Mouse (Mus musculus): ENCODE measurements at regions not wholly inside any gene's neighbourhood (a gene's known extent, or its start where the extent isn't known, plus 50 kb on each side); places are given as distances from the start of the nearest gene placed in this dataset.

DNA sequence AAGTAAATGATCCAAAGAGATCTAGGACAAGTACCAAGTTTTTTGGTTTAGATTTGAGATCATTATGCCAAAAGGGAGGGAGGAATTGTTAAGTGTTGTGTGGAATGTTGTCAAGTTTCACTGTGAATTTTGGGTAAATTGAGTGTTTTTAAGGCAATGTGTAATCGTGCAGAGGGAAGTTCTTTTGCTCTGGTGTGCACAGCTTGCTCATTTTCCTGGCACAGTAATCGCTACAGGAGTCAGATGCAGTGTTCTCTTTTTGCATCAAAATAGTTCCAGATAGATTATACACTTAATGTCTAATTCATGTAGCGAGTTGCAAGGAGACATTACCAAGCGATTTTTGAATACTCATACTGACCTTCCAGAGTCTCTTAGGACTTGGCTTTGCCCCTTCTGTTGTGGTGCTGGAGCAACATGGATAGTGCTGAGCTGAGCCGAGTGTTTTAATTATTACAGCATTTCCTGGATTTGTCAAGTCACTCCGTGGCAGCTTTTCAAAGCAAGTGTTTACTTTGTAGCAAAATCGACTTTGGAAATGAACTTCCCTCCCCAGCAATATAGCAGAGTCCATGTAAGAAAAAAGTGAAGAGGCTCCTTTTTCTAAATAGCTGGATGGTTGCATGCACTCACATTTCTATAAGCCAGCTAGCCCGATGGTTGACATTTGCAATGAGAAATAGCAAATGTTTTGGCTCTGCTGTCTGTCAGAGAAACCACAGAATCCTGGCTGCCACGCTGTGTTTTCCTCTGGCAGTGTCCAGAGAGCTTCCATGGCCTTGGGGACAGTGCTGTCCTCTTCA is 66.6 kb downstream of the 4930426L09Rik start:
- DNase-seq (peak; percentile 60), ATAC-seq (peak; percentile 61)
- 29% methylated on average over 9 of the region's 9 CpGs for WGBS
- Histone ChIP-seq H3K27ac (ENCODE audit: low read depth, low read length) (no peak overlapping the region), H3K36me3 (ENCODE audit: insufficient read depth) (no peaks in the 10 kb centered on the region), H3K4me2 (ENCODE audit: low read depth) (0 out of 2 replicates have a peak overlapping the region, but pooled peaks have one; percentile 9), H3K9me3 (ENCODE audit: low read length) (no peaks in the 10 kb centered on the region), H3K4me3 (ENCODE audit: low read depth, low read length) (no peak overlapping the region), H3K4me1 (ENCODE audit: insufficient read depth) (no peaks in the 10 kb centered on the region), H3K27me3 (ENCODE audit: insufficient read depth, low read length) (no peaks in the 10 kb centered on the region), H3K9ac (no peak overlapping the region)
- TF ChIP-seq CTCF (IDR thresholded peaks at IDR 0.05; ENCODE audit: low read depth), result no peak

DNA sequence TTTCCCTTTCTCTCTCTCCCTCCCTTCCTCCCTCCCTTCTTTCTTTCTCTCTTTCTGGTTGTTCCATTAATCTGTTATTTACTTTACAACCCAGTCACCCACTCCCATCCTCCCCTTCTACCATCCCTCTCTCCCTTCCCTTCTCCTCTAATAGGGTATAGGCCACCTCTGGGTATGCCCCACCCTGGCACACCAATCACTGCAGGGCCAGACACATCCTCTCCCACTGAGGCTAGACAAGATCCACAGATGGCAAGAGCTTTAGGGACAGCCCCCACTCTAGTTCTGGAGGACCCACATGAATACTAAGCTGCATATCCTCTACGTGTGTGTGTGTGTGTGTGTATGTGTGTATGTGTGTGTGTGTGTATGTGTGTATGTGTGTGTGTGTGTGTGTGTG is 67.4 kb downstream of the 4930426L09Rik start:
- ATAC-seq (no peak), DNase-seq (no peak)
- no peak for TF ChIP-seq CTCF (IDR thresholded peaks at IDR 0.05; ENCODE audit: low read depth)
- Histone ChIP-seq H3K9ac (no peak overlapping the region), H3K36me3 (ENCODE audit: insufficient read depth) (no peaks in the 10 kb centered on the region), H3K4me2 (ENCODE audit: low read depth) (no peak overlapping the region), H3K4me1 (ENCODE audit: insufficient read depth) (no peaks in the 10 kb centered on the region), H3K27me3 (ENCODE audit: insufficient read depth, low read length) (no peaks in the 10 kb centered on the region), H3K27ac (ENCODE audit: low read depth, low read length) (no peak overlapping the region), H3K4me3 (ENCODE audit: low read depth, low read length) (no peak overlapping the region), H3K9me3 (ENCODE audit: low read length) (no peaks in the 10 kb centered on the region)
- WGBS, result 71% methylated on average over 1 of the region's 1 CpGs

DNA sequence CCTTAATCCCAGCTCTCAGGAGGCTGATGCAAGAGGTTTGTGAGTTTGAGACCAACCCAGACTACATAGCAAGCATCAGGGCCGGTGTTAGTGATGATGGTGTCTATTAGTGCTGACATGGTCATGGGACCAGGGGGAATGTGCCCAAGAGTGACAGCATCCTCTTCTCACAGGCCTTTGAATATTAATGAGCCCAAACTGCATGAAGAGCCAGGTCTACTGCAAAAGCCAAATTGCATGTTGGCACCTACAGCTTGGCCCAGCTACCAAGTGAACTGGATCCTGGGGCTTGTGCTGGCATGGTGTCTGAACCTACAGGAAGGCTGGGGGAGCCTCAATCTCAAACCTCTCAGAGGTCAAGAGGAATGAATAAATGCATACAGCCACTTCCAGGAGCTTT is 70.0 kb downstream of the 4930426L09Rik start:
- ATAC-seq, result no peak
- no peak for TF ChIP-seq CTCF (IDR thresholded peaks at IDR 0.05; ENCODE audit: low read depth)
- Histone ChIP-seq H3K9ac (no peak overlapping the region), H3K4me1 (ENCODE audit: insufficient read depth) (no peaks in the 10 kb centered on the region), H3K36me3 (ENCODE audit: insufficient read depth) (no peaks in the 10 kb centered on the region), H3K9me3 (ENCODE audit: low read length) (no peaks in the 10 kb centered on the region), H3K27ac (ENCODE audit: low read depth, low read length) (no peak overlapping the region), H3K4me3 (ENCODE audit: low read depth, low read length) (no peak overlapping the region), H3K4me2 (ENCODE audit: low read depth) (no peak overlapping the region), H3K27me3 (ENCODE audit: insufficient read depth, low read length) (no peaks in the 10 kb centered on the region)
- 67% methylated on average over 1 of the region's 1 CpGs for WGBS
- DNase-seq, result no peak

DNA sequence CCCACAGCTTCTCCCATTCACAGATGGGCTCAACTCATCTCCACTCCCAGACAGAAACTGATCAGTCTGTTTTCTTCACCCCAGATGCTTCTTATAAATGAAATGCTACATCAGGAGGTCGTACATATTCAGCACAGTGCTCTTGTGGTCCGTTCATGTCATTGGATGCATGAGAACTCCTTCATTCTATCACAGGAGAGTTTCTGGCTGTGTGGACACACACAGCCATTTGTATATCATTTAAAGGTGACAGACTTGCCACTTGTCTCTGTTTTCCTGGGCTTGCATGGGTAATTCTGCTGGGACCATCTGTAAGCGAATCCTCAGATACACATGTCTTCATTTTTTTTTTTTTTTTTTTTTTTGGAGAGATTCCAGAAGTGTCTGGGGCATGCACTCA is 85.7 kb downstream of the 4930426L09Rik start:
- H3K4me2 ChIP-seq (ENCODE audit: low read depth), result no peak overlapping the region
- no peak for TF ChIP-seq CTCF (IDR thresholded peaks at IDR 0.05; ENCODE audit: low read depth)
- ATAC-seq (peak; percentile 76), DNase-seq (no peak)
- no peaks in the 10 kb centered on the region for H3K4me1 ChIP-seq (ENCODE audit: insufficient read depth)
- WGBS, result 46% methylated on average over 3 of the region's 3 CpGs
- H3K9ac ChIP-seq, result no peak overlapping the region
- no peak overlapping the region for H3K4me3 ChIP-seq (ENCODE audit: low read depth, low read length)
- no peaks in the 10 kb centered on the region for H3K36me3 ChIP-seq (ENCODE audit: insufficient read depth)
- no peak overlapping the region for H3K27ac ChIP-seq (ENCODE audit: low read depth, low read length)
- no peaks in the 10 kb centered on the region for H3K9me3 ChIP-seq (ENCODE audit: low read length)
- no peaks in the 10 kb centered on the region for H3K27me3 ChIP-seq (ENCODE audit: insufficient read depth, low read length)

DNA sequence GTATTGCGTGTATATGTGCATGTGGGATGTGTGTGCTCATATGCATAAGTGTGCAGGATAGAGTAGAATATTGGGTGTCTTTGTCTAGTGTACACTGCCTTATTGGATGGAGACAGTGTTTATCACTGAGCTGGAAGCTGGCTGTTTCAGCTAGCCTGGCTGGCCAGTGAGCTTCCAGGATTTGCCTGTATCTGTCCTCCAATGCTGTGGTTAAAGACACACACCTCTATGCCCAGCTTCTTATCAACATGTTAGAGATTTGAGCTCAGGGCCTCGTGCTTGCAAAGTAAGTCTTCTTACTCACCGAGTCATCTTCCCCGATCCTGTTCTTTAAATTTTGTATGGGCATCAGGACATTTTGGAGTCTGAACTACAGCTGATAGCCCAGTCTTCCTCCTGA is 87.0 kb downstream of the 4930426L09Rik start:
- Histone ChIP-seq H3K9me3 (ENCODE audit: low read length) (no peaks in the 10 kb centered on the region), H3K9ac (no peak overlapping the region), H3K27ac (ENCODE audit: low read depth, low read length) (no peak overlapping the region), H3K4me1 (ENCODE audit: insufficient read depth) (no peaks in the 10 kb centered on the region), H3K27me3 (ENCODE audit: insufficient read depth, low read length) (no peaks in the 10 kb centered on the region), H3K4me3 (ENCODE audit: low read depth, low read length) (no peak overlapping the region), H3K36me3 (ENCODE audit: insufficient read depth) (no peaks in the 10 kb centered on the region), H3K4me2 (ENCODE audit: low read depth) (no peak overlapping the region)
- ATAC-seq (no peak), DNase-seq (no peak)
- 94% methylated on average over 4 of the region's 4 CpGs for WGBS
- no peak for TF ChIP-seq CTCF (IDR thresholded peaks at IDR 0.05; ENCODE audit: low read depth)

DNA sequence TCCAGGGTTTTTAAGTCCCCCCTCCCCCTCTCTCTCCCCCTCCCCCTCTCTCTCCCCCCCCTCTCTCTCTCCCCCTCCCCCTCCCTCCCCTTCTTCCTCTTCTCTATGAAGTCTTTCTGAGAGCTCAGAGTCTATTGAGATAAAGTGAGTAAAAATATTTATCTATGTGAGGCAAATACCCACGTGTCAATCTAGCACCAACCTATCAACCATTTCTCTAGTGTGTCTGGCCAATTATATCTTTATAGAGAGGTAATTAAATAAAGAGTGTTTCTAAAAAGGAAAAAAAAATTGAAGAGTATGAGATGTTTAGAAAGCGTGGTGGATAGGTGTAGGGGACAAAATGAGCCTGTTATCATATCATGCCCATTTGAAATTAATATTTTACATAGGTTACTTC is 88.0 kb downstream of the 4930426L09Rik start:
- WGBS, result 73% methylated on average over 2 of the region's 2 CpGs

DNA sequence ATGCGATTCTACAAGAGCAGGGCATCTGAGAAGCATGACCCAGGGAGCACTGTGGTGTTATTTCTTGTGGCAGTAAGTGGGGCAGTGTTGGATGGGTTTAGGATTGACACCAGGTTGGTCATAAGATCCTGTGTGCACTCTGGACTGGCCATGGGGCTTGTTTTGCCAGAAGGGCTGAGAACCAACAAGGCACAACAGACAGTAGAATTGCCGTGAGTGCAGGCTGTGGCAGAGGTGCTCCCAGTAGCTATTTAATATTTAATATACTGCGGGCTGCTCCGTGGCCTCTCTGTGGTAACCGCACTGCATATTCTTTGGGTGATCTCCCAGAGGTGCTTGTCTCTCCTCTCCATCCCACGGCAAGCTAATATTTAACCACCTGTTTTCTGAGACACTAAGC is 88.5 kb downstream of the 4930426L09Rik start:
- Histone ChIP-seq H3K4me3 (ENCODE audit: low read depth, low read length) (no peak overlapping the region), H3K9ac (no peak overlapping the region), H3K4me2 (ENCODE audit: low read depth) (no peak overlapping the region), H3K4me1 (ENCODE audit: insufficient read depth) (no peaks in the 10 kb centered on the region), H3K27me3 (ENCODE audit: insufficient read depth, low read length) (no peaks in the 10 kb centered on the region), H3K9me3 (ENCODE audit: low read length) (no peaks in the 10 kb centered on the region), H3K27ac (ENCODE audit: low read depth, low read length) (no peak overlapping the region), H3K36me3 (ENCODE audit: insufficient read depth) (no peaks in the 10 kb centered on the region)
- TF ChIP-seq CTCF (IDR thresholded peaks at IDR 0.05; ENCODE audit: low read depth), result no peak
- no peak for ATAC-seq
- 91% methylated on average over 6 of the region's 6 CpGs for WGBS
- DNase-seq, result no peak

More for the DNA sequence above, 88.0 kb downstream of the 4930426L09Rik start:
- Histone ChIP-seq H3K27ac (ENCODE audit: low read depth, low read length) (no peak overlapping the region), H3K9ac (no peak overlapping the region), H3K27me3 (ENCODE audit: insufficient read depth, low read length) (no peaks in the 10 kb centered on the region), H3K36me3 (ENCODE audit: insufficient read depth) (no peaks in the 10 kb centered on the region), H3K4me1 (ENCODE audit: insufficient read depth) (no peaks in the 10 kb centered on the region), H3K4me3 (ENCODE audit: low read depth, low read length) (no peak overlapping the region), H3K4me2 (ENCODE audit: low read depth) (no peak overlapping the region), H3K9me3 (ENCODE audit: low read length) (no peaks in the 10 kb centered on the region)
- DNase-seq (no peak), ATAC-seq (no peak)
- no peak for TF ChIP-seq CTCF (IDR thresholded peaks at IDR 0.05; ENCODE audit: low read depth)
